Mouse (Mus musculus) kidney, adult 2 months (tissue): ENCODE measurements at regions not wholly inside any gene's neighbourhood (a gene's known extent, or its start where the extent isn't known, plus 50 kb on each side); places are given as distances from the start of the nearest gene placed in this dataset.

Experiments used
- CTCF ChIP-seq: fragments of 200-500 bp; conservative IDR thresholded peaks from 2 replicates; pipeline ENCODE4 v1.5.1; 2011; ENCODE audit warnings: low read depth, mild to moderate bottlenecking, control low read depth, low read length, moderate library complexity, mixed read lengths; ENCODE audit not compliant: insufficient read depth, insufficient read length
- POLR2A ChIP-seq: fragments of 200-500 bp; IDR thresholded peaks from one replicate; pipeline ENCODE4 v1.6.1; 2011; ENCODE audit warnings: low read depth, low read length, control low read depth

GRCm38 (mm10) chr1:78939871-78940270 lies 123.3 kb downstream of the Kcne4 start:
- no peak for TF ChIP-seq POLR2A
- TF ChIP-seq CTCF: no peak
